Mouse (Mus musculus): Measurements from ENCODE around the gene Prmt3. TPM values are rescaled to one million over a fixed set of nuclear protein-coding genes. Genes with fewer than 3 reads are reported as not detected.

Prmt3 gene
- total and polyA plus RNA-seq, 2 experiments from 2014 or later, result 35.5 to 38.1 TPM

DNA sequence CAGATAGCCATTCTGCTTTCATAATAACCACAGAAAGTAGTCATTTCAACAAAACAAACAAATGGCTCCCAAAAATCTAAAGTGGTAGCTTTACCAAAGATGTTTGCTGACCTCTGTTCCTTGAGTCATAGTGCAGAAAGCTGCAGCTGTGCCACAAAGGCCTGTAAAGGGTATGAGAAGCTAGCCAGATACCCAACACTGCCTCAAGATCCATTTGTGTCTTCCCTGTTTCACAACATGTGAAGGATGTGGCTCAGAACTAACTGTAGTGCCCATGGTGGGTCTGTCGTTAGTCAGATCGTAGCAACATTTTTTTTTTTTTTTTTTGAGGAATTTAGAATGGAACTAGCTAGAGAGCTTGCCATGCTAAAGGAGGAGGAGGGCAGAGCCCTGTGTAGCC is 46.4 kb downstream of the Prmt3 start:
- Histone ChIP-seq H3K27ac (ENCODE audit: low read depth, low read length) (no peak overlapping the region), H3K4me3 (ENCODE audit: low read depth, low read length) (no peak overlapping the region), H3K27me3 (ENCODE audit: insufficient read depth, low read length) (no peaks in the 10 kb centered on the region), H3K9ac (replicated peaks; ENCODE audit: low read length, poor library complexity, severe bottlenecking) (no peak overlapping the region), H3K36me3 (ENCODE audit: insufficient read depth, low read length) (peaks cover 18% of the 10 kb centered on the region), H3K4me2 (ENCODE audit: low read depth, low read length, poor library complexity, severe bottlenecking) (no peak overlapping the region), H3K4me1 (ENCODE audit: insufficient read depth, low read length) (0 out of 2 replicates have a peak, but pooled peaks cover 3% of the 10 kb centered on the region), H3K9me3 (ENCODE audit: low read length) (no peaks in the 10 kb centered on the region)
- no peak for DNase-seq (ENCODE audit: low spot score)
- ATAC-seq (ENCODE audit: low FRiP score), result no peak
- no peak for TF ChIP-seq CTCF (IDR thresholded peaks at IDR 0.05)
- 73% methylated on average over 2 of the region's 2 CpGs for WGBS

DNA sequence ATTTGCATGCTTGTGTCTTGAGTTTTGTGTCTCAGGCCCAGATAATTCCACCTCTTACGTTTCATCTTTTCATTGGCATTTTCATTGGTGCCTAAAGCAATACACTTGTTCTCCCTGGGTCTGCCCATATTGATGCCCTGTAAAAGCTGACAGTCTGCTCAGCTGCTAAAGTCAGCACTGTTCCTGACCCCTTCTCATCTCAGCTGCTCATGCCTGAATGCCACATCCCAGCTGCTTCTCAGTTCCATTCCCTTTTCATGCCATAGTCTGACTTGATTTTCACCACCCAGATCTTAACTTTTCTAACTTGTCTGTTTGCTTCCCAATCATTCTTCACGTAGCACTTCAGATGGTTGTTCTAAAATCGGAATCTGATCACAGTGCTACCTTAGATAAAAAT is 47.3 kb downstream of the Prmt3 start:
- no peak for TF ChIP-seq CTCF (IDR thresholded peaks at IDR 0.05)
- no peak overlapping the region for H3K27ac ChIP-seq (ENCODE audit: low read depth, low read length)
- H3K4me1 ChIP-seq (ENCODE audit: insufficient read depth, low read length), result 0 out of 2 replicates have a peak, but pooled peaks cover 3% of the 10 kb centered on the region
- H3K36me3 ChIP-seq (ENCODE audit: insufficient read depth, low read length), result peaks cover 18% of the 10 kb centered on the region
- no peak overlapping the region for H3K4me2 ChIP-seq (ENCODE audit: low read depth, low read length, poor library complexity, severe bottlenecking)
- ATAC-seq (ENCODE audit: low FRiP score) (no peak), DNase-seq (ENCODE audit: low spot score) (no peak)
- 86% methylated on average over 3 of the region's 3 CpGs for whole genome bisulfite sequencing
- no peak overlapping the region for H3K4me3 ChIP-seq (ENCODE audit: low read depth, low read length)
- H3K9ac ChIP-seq (replicated peaks; ENCODE audit: low read length, poor library complexity, severe bottlenecking), result no peak overlapping the region
- H3K27me3 ChIP-seq (ENCODE audit: insufficient read depth, low read length), result no peaks in the 10 kb centered on the region
- no peaks in the 10 kb centered on the region for H3K9me3 ChIP-seq (ENCODE audit: low read length)

DNA sequence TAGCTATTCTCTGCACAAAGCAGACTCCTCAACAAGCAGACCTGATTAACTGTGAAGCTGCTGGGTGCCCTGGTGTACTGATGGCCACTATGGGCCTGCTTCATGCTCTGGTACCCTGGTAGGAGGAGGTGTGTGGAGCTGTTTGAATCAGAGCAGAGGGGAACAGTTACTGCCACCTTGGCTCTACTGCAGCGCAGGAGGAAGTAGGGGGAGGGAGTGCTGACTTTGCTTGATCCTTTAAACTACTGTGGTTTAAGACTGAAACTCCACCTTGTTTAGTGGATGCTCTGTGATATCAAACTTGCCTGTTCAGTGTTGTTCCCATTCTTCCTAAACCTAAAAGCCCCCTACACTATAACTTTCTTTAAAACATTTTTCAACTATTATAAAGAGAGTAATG is 49.8 kb downstream of the Prmt3 start:
- TF ChIP-seq CTCF (IDR thresholded peaks at IDR 0.05), result no peak
- no peaks in the 10 kb centered on the region for H3K27me3 ChIP-seq (ENCODE audit: insufficient read depth, low read length)
- H3K9ac ChIP-seq (replicated peaks; ENCODE audit: low read length, poor library complexity, severe bottlenecking), result no peak overlapping the region
- no peak for ATAC-seq (ENCODE audit: low FRiP score)
- no peak overlapping the region for H3K27ac ChIP-seq (ENCODE audit: low read depth, low read length)
- H3K36me3 ChIP-seq (ENCODE audit: insufficient read depth, low read length), result peaks cover 14% of the 10 kb centered on the region
- no peak overlapping the region for H3K4me3 ChIP-seq (ENCODE audit: low read depth, low read length)
- no peak for DNase-seq (ENCODE audit: low spot score)
- WGBS, result 96% methylated on average over 1 of the region's 1 CpGs
- no peak overlapping the region for H3K4me2 ChIP-seq (ENCODE audit: low read depth, low read length, poor library complexity, severe bottlenecking)
- H3K9me3 ChIP-seq (ENCODE audit: low read length), result no peaks in the 10 kb centered on the region
- no peaks in the 10 kb centered on the region for H3K4me1 ChIP-seq (ENCODE audit: insufficient read depth, low read length)

- H3K27me3 ChIP-seq (ENCODE audit: insufficient read depth, low read length), result no peaks in the 10 kb centered on the region
- ATAC-seq (ENCODE audit: low FRiP score) (peak; percentile 69; the same call in 1 of the 2 replicates), DNase-seq (ENCODE audit: low spot score) (peak; percentile 89)
- 0 out of 2 replicates have a peak overlapping the region, but pooled peaks have one; percentile 29 for H3K9ac ChIP-seq (replicated peaks; ENCODE audit: low read length, poor library complexity, severe bottlenecking)
- H3K4me3 ChIP-seq (ENCODE audit: low read depth, low read length), result no peak overlapping the region
- 19% methylated on average over 11 of the region's 11 CpGs for WGBS
- H3K27ac ChIP-seq (ENCODE audit: low read depth, low read length), result peak overlapping the region; percentile 43; the same call in 1 of the 2 replicates
- peak; percentile 23; the same call in 1 of the 2 replicates for TF ChIP-seq CTCF (IDR thresholded peaks at IDR 0.05)
- no peaks in the 10 kb centered on the region for H3K4me1 ChIP-seq (ENCODE audit: insufficient read depth, low read length)
- H3K36me3 ChIP-seq (ENCODE audit: insufficient read depth, low read length), result 0 out of 2 replicates have a peak, but pooled peaks cover 4% of the 10 kb centered on the region
- H3K9me3 ChIP-seq (ENCODE audit: low read length), result no peaks in the 10 kb centered on the region
- H3K4me2 ChIP-seq (ENCODE audit: low read depth, low read length, poor library complexity, severe bottlenecking), result peak overlapping the region; percentile 30; the same call in 1 of the 2 replicates
Measured at GRCm38 (mm10) chr7:49842366-49843282, 64.5 kb downstream of the Prmt3 start.

- H3K27me3 ChIP-seq (ENCODE audit: insufficient read depth, low read length), result no peaks in the 10 kb centered on the region
- H3K36me3 ChIP-seq (ENCODE audit: insufficient read depth, low read length), result 0 out of 2 replicates have a peak, but pooled peaks cover 4% of the 10 kb centered on the region
- no peak overlapping the region for H3K4me3 ChIP-seq (ENCODE audit: low read depth, low read length)
- ATAC-seq (ENCODE audit: low FRiP score), result no peak
- H3K4me2 ChIP-seq (ENCODE audit: low read depth, low read length, poor library complexity, severe bottlenecking), result no peak overlapping the region
- no peak for TF ChIP-seq CTCF (IDR thresholded peaks at IDR 0.05)
- 59% methylated on average over 6 of the region's 6 CpGs for WGBS
- H3K9me3 ChIP-seq (ENCODE audit: low read length), result no peaks in the 10 kb centered on the region
- H3K4me1 ChIP-seq (ENCODE audit: insufficient read depth, low read length), result no peaks in the 10 kb centered on the region
- H3K9ac ChIP-seq (replicated peaks; ENCODE audit: low read length, poor library complexity, severe bottlenecking), result no peak overlapping the region
- DNase-seq (ENCODE audit: low spot score), result no peak
- H3K27ac ChIP-seq (ENCODE audit: low read depth, low read length), result no peak overlapping the region
Measured at GRCm38 (mm10) chr7:49843304-49843933, 65.3 kb downstream of the Prmt3 start.

DNA sequence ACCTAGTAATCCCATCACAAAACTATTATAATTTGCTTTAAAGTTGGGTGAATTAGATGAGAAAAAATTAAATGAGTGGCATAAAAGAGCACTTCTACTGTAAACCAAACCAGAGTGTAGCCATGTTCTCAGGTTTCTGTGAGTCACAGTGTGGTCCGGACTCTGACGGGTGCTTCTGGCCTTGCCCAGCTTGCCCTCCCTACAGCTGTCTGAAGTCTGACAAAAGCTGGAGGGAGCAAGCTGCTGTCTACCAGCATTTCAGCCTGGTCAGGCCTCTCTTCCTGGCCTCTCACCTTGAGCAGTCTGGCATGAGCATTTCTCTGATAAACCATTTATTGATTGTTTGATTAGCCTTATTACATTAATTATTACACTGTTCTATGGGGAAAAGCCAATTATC is 69.8 kb downstream of the Prmt3 start:
- no peaks in the 10 kb centered on the region for H3K36me3 ChIP-seq (ENCODE audit: insufficient read depth, low read length)
- no peak for DNase-seq (ENCODE audit: low spot score)
- no peak overlapping the region for H3K4me3 ChIP-seq (ENCODE audit: low read depth, low read length)
- H3K9me3 ChIP-seq (ENCODE audit: low read length), result no peaks in the 10 kb centered on the region
- H3K27ac ChIP-seq (ENCODE audit: low read depth, low read length), result no peak overlapping the region
- no peaks in the 10 kb centered on the region for H3K4me1 ChIP-seq (ENCODE audit: insufficient read depth, low read length)
- H3K9ac ChIP-seq (replicated peaks; ENCODE audit: low read length, poor library complexity, severe bottlenecking), result no peak overlapping the region
- H3K4me2 ChIP-seq (ENCODE audit: low read depth, low read length, poor library complexity, severe bottlenecking), result no peak overlapping the region
- H3K27me3 ChIP-seq (ENCODE audit: insufficient read depth, low read length), result no peaks in the 10 kb centered on the region
- no peak for ATAC-seq (ENCODE audit: low FRiP score)
- WGBS, result 76% methylated on average over 2 of the region's 2 CpGs
- no peak for TF ChIP-seq CTCF (IDR thresholded peaks at IDR 0.05)

All from midbrain, postnatal 0 days (tissue).